Mouse (Mus musculus): Measurements from ENCODE around the gene Ifnz. TPM values are rescaled to one million over a fixed set of nuclear protein-coding genes. Genes with fewer than 3 reads are reported as not detected.
"Not testable (repeated sequence)": the region's sequence is repeated elsewhere in the genome, so short reads cannot be mapped to it uniquely, and the experiment has no call there.

Gene Ifnz
- polyA plus RNA-seq (2015; fragmentation: Nextera tagmentation; extraction: Ambion mirVana), result 0.50 TPM in 1 of 2 replicates, not detected in the other

DNA sequence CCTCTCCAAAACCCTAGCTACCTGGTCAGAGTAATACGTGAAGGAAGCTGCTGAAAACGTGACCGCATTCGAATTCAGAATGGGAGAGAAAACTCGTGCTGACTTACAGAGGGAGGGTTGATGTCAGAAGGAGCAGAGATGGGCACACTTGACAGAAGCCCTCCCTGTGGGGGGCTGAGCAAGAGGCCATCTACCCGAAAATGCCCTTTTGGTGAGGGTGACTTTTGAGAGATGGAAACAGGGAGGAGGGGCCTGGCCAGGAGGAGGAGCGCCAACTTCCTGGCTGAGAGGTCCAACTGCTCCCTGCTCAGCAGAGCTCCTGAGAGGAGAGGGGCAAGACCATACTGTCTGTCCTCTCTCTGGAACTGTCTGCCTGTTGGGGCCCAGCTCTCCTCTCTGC is at the start of gene Ifnz:
TSS of gene Ifnz (plus strand) at position 301 of the 400 bp plus-strand sequence.
- Histone ChIP-seq H3K4me3 (ENCODE audit: low read length) (peak within 1 kb of the TSS; percentile 33), H3K27ac (ENCODE audit: low read length) (peak within 1 kb of the TSS; percentile 62), H3K4me2 (ENCODE audit: low read depth, low read length) (peak within 1 kb of the TSS; percentile 47), H3K9ac (ENCODE audit: low read length) (peak within 1 kb of the TSS; percentile 43; the same call in 1 of the 2 replicates)
- not testable (repeated sequence) for H3K4me1 ChIP-seq (ENCODE audit: control insufficient read depth, insufficient read depth, low read length); H3K27me3 ChIP-seq (ENCODE audit: control insufficient read depth, insufficient read depth, low read length); H3K36me3 ChIP-seq (ENCODE audit: control insufficient read depth, insufficient read depth); H3K9me3 ChIP-seq (replicated peaks; ENCODE audit: control insufficient read depth, low read length); ATAC-seq (replicated peaks; ENCODE audit: extremely low read depth, insufficient read depth, low FRiP score)
- WGBS, result 20% methylated on average over 3 of the region's 7 CpGs

DNA sequence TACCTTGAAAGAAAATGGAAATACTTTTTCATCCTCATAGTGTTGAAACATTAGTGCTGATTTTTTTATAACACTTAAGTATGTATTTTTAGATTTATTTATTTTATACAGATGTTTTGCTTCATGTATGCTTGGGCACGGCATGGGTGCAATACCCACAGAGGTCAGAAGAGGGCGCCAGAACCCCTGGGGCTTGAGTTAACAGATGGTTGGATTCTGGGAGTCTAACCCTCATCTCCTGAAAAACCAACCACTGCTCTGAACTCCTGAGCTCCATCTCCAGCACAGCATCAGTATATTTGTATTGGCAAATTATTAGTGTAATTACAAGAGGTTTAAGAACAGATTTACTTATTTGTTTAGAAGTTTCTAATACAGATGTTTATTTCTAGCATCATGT is 43.5 kb upstream of the Ifnz start:
- Histone ChIP-seq H3K4me3 (ENCODE audit: low read length) (no peak overlapping the region), H3K4me2 (ENCODE audit: low read depth, low read length) (no peak overlapping the region), H3K4me1 (ENCODE audit: control insufficient read depth, insufficient read depth, low read length) (0 out of 2 replicates have a peak, but pooled peaks cover 2% of the 10 kb centered on the region), H3K9ac (ENCODE audit: low read length) (no peak overlapping the region), H3K9me3 (replicated peaks; ENCODE audit: control insufficient read depth, low read length) (no peaks in the 10 kb centered on the region), H3K36me3 (ENCODE audit: control insufficient read depth, insufficient read depth) (no peaks in the 10 kb centered on the region), H3K27me3 (ENCODE audit: control insufficient read depth, insufficient read depth, low read length) (no peaks in the 10 kb centered on the region), H3K27ac (ENCODE audit: low read length) (no peak overlapping the region)
- ATAC-seq (replicated peaks; ENCODE audit: extremely low read depth, insufficient read depth, low FRiP score), result 0 out of 2 replicates have a peak, but pooled peaks have one; percentile 45
- WGBS, result 0% methylated on average over 2 of the region's 2 CpGs

DNA sequence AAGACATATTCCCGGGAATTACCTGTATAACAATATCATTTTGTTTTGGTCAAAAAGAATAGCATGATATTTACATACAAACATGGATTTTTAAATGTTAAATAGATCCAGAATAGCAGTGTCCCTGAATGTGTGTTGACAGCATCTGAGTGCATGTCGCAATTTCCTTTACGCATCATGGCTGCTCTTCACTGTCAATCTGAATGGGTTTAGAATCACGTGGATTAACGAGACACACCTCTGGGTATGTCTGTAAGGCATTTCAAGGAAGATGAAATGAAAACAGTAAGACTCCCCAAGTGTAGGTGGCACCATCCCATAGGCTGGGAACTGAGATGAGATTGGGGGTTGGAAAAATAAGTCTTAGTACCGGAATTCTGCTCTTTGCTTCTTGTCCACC is 42.9 kb upstream of the Ifnz start:
- Histone ChIP-seq H3K4me2 (ENCODE audit: low read depth, low read length) (no peak overlapping the region), H3K4me3 (ENCODE audit: low read length) (no peak overlapping the region), H3K36me3 (ENCODE audit: control insufficient read depth, insufficient read depth) (no peaks in the 10 kb centered on the region), H3K4me1 (ENCODE audit: control insufficient read depth, insufficient read depth, low read length) (0 out of 2 replicates have a peak, but pooled peaks cover 2% of the 10 kb centered on the region), H3K27ac (ENCODE audit: low read length) (no peak overlapping the region), H3K9ac (ENCODE audit: low read length) (no peak overlapping the region), H3K9me3 (replicated peaks; ENCODE audit: control insufficient read depth, low read length) (no peaks in the 10 kb centered on the region), H3K27me3 (ENCODE audit: control insufficient read depth, insufficient read depth, low read length) (no peaks in the 10 kb centered on the region)
- WGBS, result 84% methylated on average over 6 of the region's 6 CpGs
- ATAC-seq (replicated peaks; ENCODE audit: extremely low read depth, insufficient read depth, low FRiP score), result no peak

DNA sequence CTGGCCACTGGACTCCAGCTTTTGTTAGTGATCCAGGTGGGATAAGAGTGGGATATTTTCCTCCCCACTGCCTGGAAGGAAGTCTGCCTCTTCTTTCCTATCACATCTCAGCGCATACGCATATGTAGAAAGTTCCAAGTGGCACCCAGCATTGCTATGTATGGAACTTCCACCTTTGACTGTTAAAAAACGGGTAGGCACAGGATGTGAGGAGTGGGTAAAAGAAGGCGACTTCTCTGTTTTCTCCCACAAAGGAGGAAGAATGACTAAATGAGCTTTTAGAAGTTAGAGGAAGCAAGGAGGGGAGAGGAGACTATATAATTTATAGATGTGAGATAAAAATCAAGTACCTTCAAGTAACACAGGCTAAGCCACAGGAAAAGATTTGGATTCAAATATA is 40.5 kb upstream of the Ifnz start:
- 74% methylated on average over 4 of the region's 4 CpGs for WGBS
- H3K27me3 ChIP-seq (ENCODE audit: control insufficient read depth, insufficient read depth, low read length), result no peaks in the 10 kb centered on the region
- no peak for ATAC-seq (replicated peaks; ENCODE audit: extremely low read depth, insufficient read depth, low FRiP score)
- H3K36me3 ChIP-seq (ENCODE audit: control insufficient read depth, insufficient read depth), result no peaks in the 10 kb centered on the region
- H3K27ac ChIP-seq (ENCODE audit: low read length), result no peak overlapping the region
- no peak overlapping the region for H3K4me3 ChIP-seq (ENCODE audit: low read length)
- H3K9ac ChIP-seq (ENCODE audit: low read length), result no peak overlapping the region
- H3K4me1 ChIP-seq (ENCODE audit: control insufficient read depth, insufficient read depth, low read length), result 0 out of 2 replicates have a peak, but pooled peaks cover 2% of the 10 kb centered on the region
- H3K9me3 ChIP-seq (replicated peaks; ENCODE audit: control insufficient read depth, low read length), result no peaks in the 10 kb centered on the region
- H3K4me2 ChIP-seq (ENCODE audit: low read depth, low read length), result no peak overlapping the region

DNA sequence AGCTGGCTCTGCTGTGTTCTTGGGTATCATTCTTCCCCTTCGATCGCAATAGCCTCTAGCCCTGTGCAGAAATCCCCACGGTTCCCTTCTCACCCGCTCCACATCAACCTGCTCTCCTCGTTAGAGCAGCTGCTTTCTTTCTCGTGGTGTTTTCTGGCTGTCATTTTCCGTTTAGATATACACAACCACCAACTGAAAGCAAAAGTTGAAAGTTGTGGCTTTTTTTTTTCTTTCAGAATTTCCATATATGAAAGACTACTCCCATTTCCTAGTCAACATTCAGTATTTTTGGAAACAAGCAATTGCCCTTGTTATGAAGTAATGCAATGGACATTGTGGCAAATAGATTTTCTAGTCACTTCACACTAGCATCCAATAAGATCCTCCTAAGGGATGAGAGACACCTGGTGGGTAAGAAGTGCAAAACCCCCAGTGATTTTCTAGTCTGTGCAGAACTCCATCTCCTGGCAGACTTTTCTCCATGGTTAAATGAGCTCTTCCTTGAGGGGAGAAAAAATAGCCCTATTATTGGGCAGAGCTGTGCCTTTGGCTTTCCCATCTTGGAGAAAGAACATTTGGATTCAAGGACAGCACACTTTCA is 39.1 kb upstream of the Ifnz start:
- ATAC-seq (replicated peaks; ENCODE audit: extremely low read depth, insufficient read depth, low FRiP score), result no peak
- no peak overlapping the region for H3K27ac ChIP-seq (ENCODE audit: low read length)
- H3K27me3 ChIP-seq (ENCODE audit: control insufficient read depth, insufficient read depth, low read length), result no peaks in the 10 kb centered on the region
- H3K36me3 ChIP-seq (ENCODE audit: control insufficient read depth, insufficient read depth), result no peaks in the 10 kb centered on the region
- H3K4me2 ChIP-seq (ENCODE audit: low read depth, low read length), result no peak overlapping the region
- H3K9me3 ChIP-seq (replicated peaks; ENCODE audit: control insufficient read depth, low read length), result no peaks in the 10 kb centered on the region
- 60% methylated on average over 7 of the region's 7 CpGs for WGBS
- H3K4me1 ChIP-seq (ENCODE audit: control insufficient read depth, insufficient read depth, low read length), result 0 out of 2 replicates have a peak, but pooled peaks cover under 1% of the 10 kb centered on the region
- no peak overlapping the region for H3K4me3 ChIP-seq (ENCODE audit: low read length)
- H3K9ac ChIP-seq (ENCODE audit: low read length), result no peak overlapping the region

DNA sequence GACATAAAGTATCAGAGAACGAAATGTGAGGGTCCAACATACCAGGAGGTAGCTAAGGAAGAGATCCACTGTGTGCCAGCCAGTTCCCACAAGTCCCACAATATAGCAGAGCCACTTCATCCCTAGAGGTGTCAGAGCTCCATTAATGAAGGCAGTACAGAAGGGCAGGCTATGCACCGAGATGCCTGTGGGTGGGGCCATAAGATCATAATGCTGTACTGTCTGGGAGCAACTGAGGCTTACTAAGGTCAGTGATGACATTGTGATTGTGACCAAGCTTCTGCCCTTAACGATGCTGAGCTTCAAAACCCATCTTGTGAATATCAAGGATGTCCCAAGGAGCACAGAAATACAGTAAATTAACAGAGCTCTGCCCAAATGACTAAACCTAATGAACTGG is 37.7 kb upstream of the Ifnz start:
- no peak overlapping the region for H3K4me3 ChIP-seq (ENCODE audit: low read length)
- no peak overlapping the region for H3K4me2 ChIP-seq (ENCODE audit: low read depth, low read length)
- no peaks in the 10 kb centered on the region for H3K36me3 ChIP-seq (ENCODE audit: control insufficient read depth, insufficient read depth)
- no peaks in the 10 kb centered on the region for H3K27me3 ChIP-seq (ENCODE audit: control insufficient read depth, insufficient read depth, low read length)
- no peak overlapping the region for H3K27ac ChIP-seq (ENCODE audit: low read length)
- no peak overlapping the region for H3K9ac ChIP-seq (ENCODE audit: low read length)
- no peaks in the 10 kb centered on the region for H3K4me1 ChIP-seq (ENCODE audit: control insufficient read depth, insufficient read depth, low read length)
- no peaks in the 10 kb centered on the region for H3K9me3 ChIP-seq (replicated peaks; ENCODE audit: control insufficient read depth, low read length)
- ATAC-seq (replicated peaks; ENCODE audit: extremely low read depth, insufficient read depth, low FRiP score), result no peak
- WGBS, result 66% methylated on average over 3 of the region's 3 CpGs

DNA sequence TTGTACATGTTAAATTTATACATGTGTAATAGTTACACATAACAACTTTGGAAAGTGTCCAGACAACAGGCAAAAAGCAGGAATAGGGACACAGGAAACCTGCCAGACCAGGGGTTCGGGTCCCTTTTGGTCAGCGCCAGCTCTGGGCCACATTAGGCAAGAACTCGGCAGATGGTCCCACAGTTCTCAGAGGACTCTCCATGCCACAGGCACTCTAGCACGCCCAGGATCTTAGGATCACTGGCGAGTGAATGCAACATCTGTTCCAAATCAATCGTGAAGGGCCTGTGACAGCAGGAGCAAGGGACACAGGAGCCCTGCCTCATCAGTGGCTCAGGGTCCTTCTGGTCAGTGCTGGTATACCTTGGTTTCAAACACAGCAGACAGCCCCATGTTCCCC is 32.0 kb upstream of the Ifnz start:
- Histone ChIP-seq H3K4me1 (ENCODE audit: control insufficient read depth, insufficient read depth, low read length) (no peaks in the 10 kb centered on the region), H3K27ac (ENCODE audit: low read length) (no peak overlapping the region), H3K9ac (ENCODE audit: low read length) (no peak overlapping the region), H3K9me3 (replicated peaks; ENCODE audit: control insufficient read depth, low read length) (no peaks in the 10 kb centered on the region), H3K4me3 (ENCODE audit: low read length) (no peak overlapping the region), H3K27me3 (ENCODE audit: control insufficient read depth, insufficient read depth, low read length) (no peaks in the 10 kb centered on the region), H3K4me2 (ENCODE audit: low read depth, low read length) (no peak overlapping the region), H3K36me3 (ENCODE audit: control insufficient read depth, insufficient read depth) (no peaks in the 10 kb centered on the region)
- 56% methylated on average over 6 of the region's 6 CpGs for WGBS
- ATAC-seq (replicated peaks; ENCODE audit: extremely low read depth, insufficient read depth, low FRiP score), result no peak

DNA sequence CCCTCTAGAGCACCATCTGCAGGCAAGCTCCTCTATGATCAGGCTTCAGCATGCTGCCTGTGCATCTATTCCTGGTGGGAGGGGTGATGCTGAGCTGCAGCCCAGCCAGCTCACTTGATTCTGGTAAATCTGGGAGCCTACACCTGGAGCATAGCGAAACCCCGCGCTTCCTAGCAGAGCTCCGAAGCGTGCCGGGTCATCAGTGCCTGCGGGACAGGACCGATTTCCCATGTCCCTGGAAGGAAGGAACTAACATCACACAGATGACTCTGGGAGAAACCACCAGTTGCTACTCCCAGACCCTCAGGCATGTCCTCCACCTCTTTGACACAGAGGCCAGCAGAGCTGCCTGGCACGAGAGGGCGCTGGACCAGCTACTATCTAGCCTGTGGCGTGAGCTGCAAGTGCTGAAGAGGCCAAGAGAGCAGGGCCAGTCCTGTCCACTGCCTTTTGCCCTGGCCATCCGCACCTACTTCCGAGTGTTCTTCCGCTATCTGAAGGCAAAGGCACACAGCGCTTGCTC is 27.1 kb upstream of the Ifnz start, which contains the start of gene Gm13271:
TSS of gene Gm13271 (plus strand) at position 51 of the 523 bp plus-strand sequence.
- 58% methylated on average over 14 of the region's 15 CpGs for WGBS
- not testable (repeated sequence) for H3K4me2 ChIP-seq (ENCODE audit: low read depth, low read length); ATAC-seq (replicated peaks; ENCODE audit: extremely low read depth, insufficient read depth, low FRiP score); H3K4me3 ChIP-seq (ENCODE audit: low read length); H3K36me3 ChIP-seq (ENCODE audit: control insufficient read depth, insufficient read depth); H3K27me3 ChIP-seq (ENCODE audit: control insufficient read depth, insufficient read depth, low read length); H3K9ac ChIP-seq (ENCODE audit: low read length); H3K9me3 ChIP-seq (replicated peaks; ENCODE audit: control insufficient read depth, low read length); H3K27ac ChIP-seq (ENCODE audit: low read length); H3K4me1 ChIP-seq (ENCODE audit: control insufficient read depth, insufficient read depth, low read length)

DNA sequence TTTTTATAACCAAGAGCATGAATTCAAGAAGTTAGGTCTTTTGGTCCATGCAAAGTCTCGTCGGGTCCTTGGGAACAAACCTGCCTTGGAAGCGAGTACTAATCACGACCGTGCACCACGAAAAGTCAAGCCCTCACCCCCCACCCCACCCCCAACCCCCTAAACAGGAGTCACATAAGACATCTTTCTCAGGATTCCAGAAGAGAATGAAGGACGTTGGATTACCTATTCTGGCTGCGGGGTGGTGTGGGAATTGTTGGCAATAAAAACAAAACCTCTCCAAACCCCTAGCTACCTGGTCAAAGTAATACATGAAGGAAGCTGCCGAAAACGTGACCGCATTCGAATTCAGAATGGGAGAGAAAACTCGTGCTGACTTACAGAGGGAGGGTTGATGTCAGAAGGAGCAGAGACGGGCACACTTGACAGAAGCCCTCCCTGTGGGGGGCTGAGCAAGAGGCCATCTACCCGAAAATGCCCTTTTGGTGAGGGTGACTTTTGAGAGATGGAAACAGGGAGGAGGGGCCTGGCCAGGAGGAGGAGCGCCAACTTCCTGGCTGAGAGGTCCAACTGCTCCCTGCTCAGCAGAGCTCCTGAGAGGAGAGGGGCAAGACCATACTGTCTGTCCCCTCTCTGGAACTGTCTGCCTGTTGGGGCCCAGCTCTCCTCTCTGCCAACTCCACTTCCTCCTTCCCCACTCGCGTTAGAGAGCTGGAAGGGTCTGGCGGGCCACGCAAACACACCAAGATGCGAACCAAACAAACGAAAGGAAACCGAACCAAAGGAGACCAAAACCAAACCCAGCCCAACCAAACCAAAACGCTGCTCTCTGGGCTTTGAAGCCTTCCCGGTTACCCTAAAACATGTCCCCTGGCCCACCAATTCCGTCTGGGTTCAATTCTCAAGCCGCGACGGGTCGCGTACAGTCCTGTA is 25.1 kb upstream of the Ifnz start:
- peak overlapping the region; percentile 83 for H3K9ac ChIP-seq (ENCODE audit: low read length)
- not testable (repeated sequence) for ATAC-seq (replicated peaks; ENCODE audit: extremely low read depth, insufficient read depth, low FRiP score); H3K36me3 ChIP-seq (ENCODE audit: control insufficient read depth, insufficient read depth); H3K9me3 ChIP-seq (replicated peaks; ENCODE audit: control insufficient read depth, low read length); H3K4me1 ChIP-seq (ENCODE audit: control insufficient read depth, insufficient read depth, low read length); H3K27me3 ChIP-seq (ENCODE audit: control insufficient read depth, insufficient read depth, low read length)
- peak overlapping the region; percentile 97 for H3K27ac ChIP-seq (ENCODE audit: low read length)
- H3K4me2 ChIP-seq (ENCODE audit: low read depth, low read length), result peak overlapping the region; percentile 76
- WGBS, result 9% methylated on average over 28 of the region's 31 CpGs
- H3K4me3 ChIP-seq (ENCODE audit: low read length), result peak overlapping the region; percentile 70
